Mouse (Mus musculus) kidney, embryonic 15.5 days (tissue): ENCODE data around the gene Hoxb8. TPM values are rescaled to one million over a fixed set of nuclear protein-coding genes. Genes with fewer than 3 reads are reported as not detected.

Experiments
- microRNA counts: library from miRNA; unstranded; fragments of <30 nt; microRNA quantifications from one replicate; lab custom pipeline; 2016
- microRNA-seq: library from miRNA; unstranded; fragments of <30 nt; microRNA quantifications from one replicate; pipeline ENCODE4, GENCODE M21; 2016
- polyA plus RNA-seq: library from polyadenylated mRNA; unstranded; fragments of >200 nt; fragmentation: Nextera tagmentation; extraction: Ambion mirVana; gene quantifications from 2 replicates; pipeline ENCODE4 v1.2.1, GENCODE M21; 2015

Gene Hoxb8
- polyA plus RNA-seq, 1 experiment from 2014 or later: 9.8 TPM

MicroRNAs within 50 kb of the gene (microRNA counts, 519-probe panel; counts per million panel counts)
- microRNA mmu-miR-10a (lab: Ali Mortazavi, UCI) (4,294 counts per million, percentile 97 among the panel's probes with 10 or more counts), microRNA mmu-miR-196a (lab: Ali Mortazavi, UCI) (3,767 counts per million, percentile 93 among the panel's probes with 10 or more counts)

Small RNA genes lying within 50 kb of the gene (microRNA-seq; reads per million reads assigned to microRNA genes)
- gene Mir10a: 184,059 reads per million, percentile 100 among the genes with 10 or more reads in this experiment
- gene Mir196a-1: 61.9 reads per million, percentile 52 among the genes with 10 or more reads in this experiment

Other genes with a start within 250 kb of the Hoxb8 start
- 98.3 and 99.0 TPM in 2 replicates for gene Snf8, start 247.0 kb upstream of the Hoxb8 start, polyA plus RNA-seq
- gene Ube2z, start 216.5 kb upstream of the Hoxb8 start, polyA plus RNA-seq: 40.6 and 42.0 TPM in 2 replicates
- gene Atp5g1, start 206.2 kb upstream of the Hoxb8 start, polyA plus RNA-seq: 648 and 705 TPM in 2 replicates
- gene Calcoco2, start 169.9 kb upstream of the Hoxb8 start, polyA plus RNA-seq: not detected in 2 replicates
- gene Ttll6, start 148.1 kb upstream of the Hoxb8 start, polyA plus RNA-seq: 0.05 TPM in 1 of 2 replicates, not detected in the other
- gene Hoxb13, start 87.6 kb upstream of the Hoxb8 start, polyA plus RNA-seq: 0.09 and 1.0 TPM in 2 replicates
- 22.3 and 27.2 TPM in 2 replicates for gene Hoxb9, start 10.4 kb upstream of the Hoxb8 start, polyA plus RNA-seq
- 58.5 and 62.7 TPM in 2 replicates for gene Hoxb7, start 4.7 kb downstream of the Hoxb8 start, polyA plus RNA-seq
- 47.1 and 49.1 TPM in 2 replicates for gene Hoxb6, start 10.6 kb downstream of the Hoxb8 start, polyA plus RNA-seq
- 18.8 and 20.2 TPM in 2 replicates for gene Hoxb5, start 21.4 kb downstream of the Hoxb8 start, polyA plus RNA-seq
- gene Hoxb4, start 36.4 kb downstream of the Hoxb8 start, polyA plus RNA-seq: 6.4 and 7.1 TPM in 2 replicates
- gene Hoxb3, start 41.4 kb downstream of the Hoxb8 start, polyA plus RNA-seq: 4.4 and 4.5 TPM in 2 replicates
- 45.7 and 45.9 TPM in 2 replicates for gene Hoxb2, start 68.6 kb downstream of the Hoxb8 start, polyA plus RNA-seq
- 0.27 and 0.35 TPM in 2 replicates for gene Hoxb1, start 83.8 kb downstream of the Hoxb8 start, polyA plus RNA-seq
- gene Skap1, start 182.7 kb downstream of the Hoxb8 start, polyA plus RNA-seq: 10.4 and 10.6 TPM in 2 replicates